Mouse (Mus musculus): ENCODE data around the gene Wnt2. TPM values are rescaled to one million over a fixed set of nuclear protein-coding genes. Genes with fewer than 3 reads are reported as not detected.

Gene Wnt2
- polyA plus RNA-seq, 1 experiment from 2014 or later: 3.6 TPM

- H3K4me2 ChIP-seq: no peak overlapping the region
- ATAC-seq (ENCODE audit: insufficient number of reproducible peaks, insufficient read depth, low FRiP score, low TSS enrichment, low read depth): no peak
- no peaks in the 10 kb centered on the region for H3K4me1 ChIP-seq
- H3K36me3 ChIP-seq: no peaks in the 10 kb centered on the region
- no peaks in the 10 kb centered on the region for H3K9me3 ChIP-seq
- 83% methylated on average over 8 of the region's 8 CpGs for WGBS
- no peak overlapping the region for H3K4me3 ChIP-seq
- no peak overlapping the region for H3K9ac ChIP-seq
- no peak overlapping the region for H3K27ac ChIP-seq
- H3K27me3 ChIP-seq: peaks cover 13% of the 10 kb centered on the region
Measured at GRCm38 (mm10) chr6:18024133-18024794, 6.1 kb downstream of the Wnt2 start.

DNA sequence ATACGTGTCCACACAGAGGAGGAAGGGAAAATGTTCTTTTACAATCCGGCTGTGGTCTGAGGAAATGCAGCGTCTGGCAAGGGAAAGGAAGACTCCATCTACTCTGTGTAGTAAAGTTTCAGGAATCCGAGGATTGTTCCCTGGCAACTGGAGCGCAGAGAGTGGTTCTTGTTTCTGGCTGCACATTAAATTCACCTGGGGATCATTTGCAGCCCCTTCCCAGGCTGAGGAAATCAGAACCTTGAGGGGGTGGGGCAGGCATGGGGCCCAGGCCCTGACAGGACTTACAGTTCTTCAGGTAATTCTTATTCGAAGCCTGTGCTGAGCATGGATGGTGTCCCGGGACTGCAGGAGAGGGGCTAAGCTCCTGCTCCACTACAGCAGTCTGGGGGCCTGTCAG is 17.0 kb downstream of the Wnt2 start:
- WGBS: 23% methylated on average over 7 of the region's 7 CpGs
- Histone ChIP-seq H3K4me1 (peaks cover 12% of the 10 kb centered on the region), H3K9ac (0 out of 2 replicates have a peak overlapping the region, but pooled peaks have one; percentile 11), H3K4me3 (no peak overlapping the region), H3K27me3 (no peaks in the 10 kb centered on the region), H3K9me3 (no peaks in the 10 kb centered on the region), H3K27ac (peak overlapping the region; percentile 57; the same call in 1 of the 2 replicates), H3K36me3 (no peaks in the 10 kb centered on the region), H3K4me2 (peak overlapping the region; percentile 33)
- no peak for ATAC-seq (ENCODE audit: insufficient number of reproducible peaks, insufficient read depth, low FRiP score, low TSS enrichment, low read depth)

DNA sequence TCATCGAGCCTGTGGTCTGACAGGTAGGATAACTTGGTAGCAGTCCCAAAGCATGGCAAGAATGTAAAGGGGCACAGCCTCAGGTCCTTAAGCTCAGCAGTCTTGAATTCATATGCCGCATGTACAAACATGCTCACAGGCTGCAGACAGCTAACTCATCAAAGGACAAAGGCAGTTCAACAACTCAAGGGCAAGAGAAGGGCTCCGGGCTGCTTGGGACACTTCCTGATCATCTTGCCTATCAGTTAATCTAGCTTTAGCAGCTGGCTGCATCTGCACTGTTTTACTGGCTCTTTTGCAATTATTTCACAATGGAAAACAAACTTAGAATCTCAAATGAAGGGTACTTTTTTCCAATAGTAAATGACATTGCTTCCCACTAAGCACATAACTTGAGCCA is 23.0 kb downstream of the Wnt2 start:
- Histone ChIP-seq H3K27ac (no peak overlapping the region), H3K9ac (no peak overlapping the region), H3K4me1 (no peaks in the 10 kb centered on the region), H3K27me3 (no peaks in the 10 kb centered on the region), H3K4me2 (no peak overlapping the region), H3K9me3 (no peaks in the 10 kb centered on the region), H3K36me3 (no peaks in the 10 kb centered on the region), H3K4me3 (no peak overlapping the region)
- ATAC-seq (ENCODE audit: insufficient number of reproducible peaks, insufficient read depth, low FRiP score, low TSS enrichment, low read depth): no peak
- WGBS: 63% methylated on average over 3 of the region's 3 CpGs

- no peak overlapping the region for H3K9ac ChIP-seq
- H3K9me3 ChIP-seq: no peaks in the 10 kb centered on the region
- H3K4me2 ChIP-seq: no peak overlapping the region
- WGBS: 92% methylated on average over 6 of the region's 6 CpGs
- no peaks in the 10 kb centered on the region for H3K4me1 ChIP-seq
- no peaks in the 10 kb centered on the region for H3K27me3 ChIP-seq
- no peak for ATAC-seq (ENCODE audit: insufficient number of reproducible peaks, insufficient read depth, low FRiP score, low TSS enrichment, low read depth)
- H3K4me3 ChIP-seq: no peak overlapping the region
- H3K27ac ChIP-seq: no peak overlapping the region
- no peaks in the 10 kb centered on the region for H3K36me3 ChIP-seq
Measured at GRCm38 (mm10) chr6:18002065-18002464, 28.3 kb downstream of the Wnt2 start.

DNA sequence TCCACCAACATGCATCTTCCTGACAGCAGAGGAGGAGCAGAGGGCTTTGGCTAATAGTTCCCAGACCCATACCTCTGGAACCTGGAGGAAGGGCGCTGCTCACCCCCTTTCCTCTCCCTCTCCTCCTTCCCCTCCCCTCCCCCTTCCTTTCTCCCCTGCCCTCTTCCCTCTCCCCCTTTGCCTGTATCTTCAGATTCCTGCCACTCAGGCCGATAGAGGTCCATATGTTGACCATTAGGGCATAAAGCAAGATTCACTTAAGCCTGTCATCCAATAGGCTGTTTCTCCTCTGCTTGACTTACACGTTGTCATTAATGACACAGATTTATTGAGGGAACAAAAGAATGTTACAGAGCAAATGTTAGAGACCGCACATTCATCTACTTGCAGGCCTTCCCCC is 31.9 kb downstream of the Wnt2 start:
- Histone ChIP-seq H3K36me3 (no peaks in the 10 kb centered on the region), H3K9ac (no peak overlapping the region), H3K4me3 (no peak overlapping the region), H3K9me3 (no peaks in the 10 kb centered on the region), H3K27me3 (no peaks in the 10 kb centered on the region), H3K4me2 (no peak overlapping the region), H3K4me1 (no peaks in the 10 kb centered on the region), H3K27ac (no peak overlapping the region)
- ATAC-seq (ENCODE audit: insufficient number of reproducible peaks, insufficient read depth, low FRiP score, low TSS enrichment, low read depth): no peak
- 40% methylated on average over 4 of the region's 4 CpGs for WGBS

DNA sequence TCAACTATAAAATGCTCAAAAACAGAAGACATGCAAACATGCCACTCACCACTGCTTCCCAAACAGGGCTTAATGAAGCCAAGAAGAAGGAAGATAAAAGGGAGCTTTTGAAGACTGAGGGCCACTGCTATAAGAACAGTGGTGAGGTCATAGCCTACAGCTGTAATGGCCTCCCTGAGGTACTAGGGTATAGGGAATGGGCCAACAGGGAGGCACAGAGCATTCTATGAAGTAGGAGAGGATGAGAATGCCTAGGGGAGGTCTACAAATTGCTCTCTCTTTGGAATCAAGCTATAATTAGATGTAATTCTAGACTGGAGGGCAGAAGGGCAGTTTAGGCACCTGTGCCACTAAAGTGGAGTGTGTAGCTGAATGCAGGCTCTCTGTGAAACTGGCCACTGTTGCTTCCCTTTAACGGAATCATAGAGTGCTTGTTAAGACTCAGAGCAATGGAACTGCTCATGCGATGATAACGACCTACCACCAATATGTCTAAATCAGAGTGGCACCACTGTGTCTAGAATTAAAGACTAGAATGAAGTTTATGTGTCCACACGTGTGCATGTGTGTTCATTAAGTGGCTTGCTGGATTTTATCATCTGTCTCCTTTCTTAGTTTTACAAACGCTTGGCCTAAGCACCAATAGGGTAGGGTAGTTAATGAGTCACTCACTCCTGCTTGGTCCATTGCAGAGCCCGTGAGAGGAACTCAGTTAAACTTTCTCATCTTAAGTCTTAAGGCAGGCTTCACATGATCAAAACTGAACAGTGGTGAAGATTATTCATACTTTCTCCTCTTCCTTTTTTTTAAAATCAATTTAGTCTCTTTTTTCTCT is 35.2 kb downstream of the Wnt2 start:
- no peak for ATAC-seq (ENCODE audit: insufficient number of reproducible peaks, insufficient read depth, low FRiP score, low TSS enrichment, low read depth)
- H3K36me3 ChIP-seq: no peaks in the 10 kb centered on the region
- no peaks in the 10 kb centered on the region for H3K9me3 ChIP-seq
- no peak overlapping the region for H3K9ac ChIP-seq
- no peaks in the 10 kb centered on the region for H3K4me1 ChIP-seq
- H3K4me3 ChIP-seq: no peak overlapping the region
- no peaks in the 10 kb centered on the region for H3K27me3 ChIP-seq
- 72% methylated on average over 6 of the region's 6 CpGs for WGBS
- no peak overlapping the region for H3K4me2 ChIP-seq
- no peak overlapping the region for H3K27ac ChIP-seq

DNA sequence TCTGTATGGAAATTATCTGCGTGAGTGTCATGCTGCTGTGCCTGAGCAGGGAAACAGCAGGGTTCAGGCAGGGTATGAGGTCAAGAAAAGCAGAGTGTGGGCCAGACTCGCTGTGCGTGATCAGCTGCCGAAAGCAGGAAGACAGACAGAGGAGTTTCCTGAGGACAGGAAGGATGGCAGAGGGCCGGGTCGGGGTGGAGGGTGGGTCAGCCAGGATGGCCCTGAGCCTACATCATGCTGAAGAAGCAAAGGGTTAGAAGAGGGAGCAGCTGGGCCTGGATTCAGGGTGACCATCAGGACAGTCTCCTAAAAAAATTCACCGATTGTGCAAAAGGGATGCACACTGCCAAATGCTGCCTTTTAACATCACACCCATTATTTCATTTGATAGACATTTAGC is 38.8 kb downstream of the Wnt2 start:
- no peak overlapping the region for H3K4me3 ChIP-seq
- H3K4me1 ChIP-seq: no peaks in the 10 kb centered on the region
- no peak overlapping the region for H3K9ac ChIP-seq
- no peak overlapping the region for H3K27ac ChIP-seq
- H3K9me3 ChIP-seq: no peaks in the 10 kb centered on the region
- ATAC-seq (ENCODE audit: insufficient number of reproducible peaks, insufficient read depth, low FRiP score, low TSS enrichment, low read depth): no peak
- 68% methylated on average over 7 of the region's 7 CpGs for WGBS
- H3K4me2 ChIP-seq: no peak overlapping the region
- H3K27me3 ChIP-seq: no peaks in the 10 kb centered on the region
- H3K36me3 ChIP-seq: no peaks in the 10 kb centered on the region

DNA sequence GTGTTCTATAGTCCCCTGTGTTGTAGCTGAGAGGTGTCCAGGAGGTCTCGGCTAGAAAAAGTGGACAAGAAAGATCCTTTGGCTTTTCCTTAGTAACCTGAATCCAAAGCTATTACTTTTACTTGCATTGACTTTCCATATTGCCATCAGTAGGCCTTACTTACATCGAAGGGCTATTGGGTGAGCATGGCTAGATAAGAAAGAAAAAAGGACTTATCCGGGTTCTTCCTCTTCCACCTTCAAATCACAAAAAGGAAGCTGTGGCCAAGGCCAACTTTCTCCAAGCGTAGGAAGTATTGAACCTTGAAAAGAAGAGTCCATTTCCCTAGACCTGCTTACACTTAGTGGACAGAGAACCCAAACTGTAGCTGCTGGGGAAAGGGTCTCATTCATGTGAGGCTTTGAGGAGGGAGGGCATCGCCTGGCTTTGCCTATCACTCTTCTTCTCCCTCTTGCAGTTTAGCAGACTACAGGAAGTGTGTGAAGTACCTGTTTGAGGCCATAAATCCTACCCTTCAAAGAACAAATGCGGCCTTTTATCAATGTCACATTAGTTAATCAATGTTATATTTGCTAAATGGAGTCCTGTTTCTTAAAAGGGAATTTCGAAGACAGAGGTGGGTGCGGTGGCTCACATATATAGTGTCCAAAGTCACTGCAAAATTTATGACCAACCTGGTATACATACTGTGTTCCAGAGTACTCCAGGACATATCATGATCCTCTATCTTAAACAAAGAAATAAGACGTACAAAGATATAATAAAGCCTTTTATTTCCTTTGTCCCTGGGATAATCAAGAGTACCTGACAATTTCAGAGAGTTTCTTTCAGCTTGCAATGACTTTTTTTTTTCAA is 40.0 kb downstream of the Wnt2 start:
- H3K36me3 ChIP-seq: no peaks in the 10 kb centered on the region
- H3K4me1 ChIP-seq: no peaks in the 10 kb centered on the region
- H3K9me3 ChIP-seq: no peaks in the 10 kb centered on the region
- H3K9ac ChIP-seq: no peak overlapping the region
- H3K27me3 ChIP-seq: no peaks in the 10 kb centered on the region
- no peak overlapping the region for H3K27ac ChIP-seq
- no peak for ATAC-seq (ENCODE audit: insufficient number of reproducible peaks, insufficient read depth, low FRiP score, low TSS enrichment, low read depth)
- 93% methylated on average over 9 of the region's 9 CpGs for WGBS
- H3K4me3 ChIP-seq: no peak overlapping the region
- no peak overlapping the region for H3K4me2 ChIP-seq

- Histone ChIP-seq H3K4me1 (no peaks in the 10 kb centered on the region), H3K4me3 (no peak overlapping the region), H3K36me3 (no peaks in the 10 kb centered on the region), H3K27me3 (no peaks in the 10 kb centered on the region), H3K9ac (no peak overlapping the region), H3K27ac (no peak overlapping the region), H3K9me3 (no peaks in the 10 kb centered on the region), H3K4me2 (no peak overlapping the region)
- 27% methylated on average over 1 of the region's 1 CpGs for WGBS
- no peak for ATAC-seq (ENCODE audit: insufficient number of reproducible peaks, insufficient read depth, low FRiP score, low TSS enrichment, low read depth)
Measured at GRCm38 (mm10) chr6:17979361-17979760, 51.0 kb downstream of the Wnt2 start.

DNA sequence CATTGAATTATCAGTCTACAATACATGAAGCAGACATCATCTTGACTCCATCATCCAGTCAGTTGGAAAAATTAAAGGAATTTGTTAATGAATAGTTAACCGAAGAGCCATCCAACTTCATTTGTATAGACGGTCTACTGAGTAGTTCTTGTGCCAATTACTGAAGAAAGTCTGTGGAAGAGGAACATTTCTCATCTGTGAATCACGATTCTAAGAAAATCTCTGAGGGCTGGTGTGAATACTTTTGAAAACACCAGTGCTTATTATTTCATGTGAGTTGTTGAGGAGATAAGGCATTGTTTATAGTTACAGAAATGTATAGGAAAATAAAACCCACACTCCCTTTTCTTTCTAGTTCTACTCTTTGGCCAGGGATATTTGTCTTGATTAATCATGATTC is 51.5 kb downstream of the Wnt2 start:
- no peaks in the 10 kb centered on the region for H3K9me3 ChIP-seq
- no peaks in the 10 kb centered on the region for H3K27me3 ChIP-seq
- WGBS: 85% methylated on average over 3 of the region's 3 CpGs
- no peak overlapping the region for H3K27ac ChIP-seq
- no peak overlapping the region for H3K4me2 ChIP-seq
- H3K9ac ChIP-seq: no peak overlapping the region
- H3K36me3 ChIP-seq: no peaks in the 10 kb centered on the region
- ATAC-seq (ENCODE audit: insufficient number of reproducible peaks, insufficient read depth, low FRiP score, low TSS enrichment, low read depth): no peak
- H3K4me3 ChIP-seq: no peak overlapping the region
- H3K4me1 ChIP-seq: no peaks in the 10 kb centered on the region

GRCm38 (mm10) chr6:17978324-17978723 is 52.1 kb downstream of the Wnt2 start:
- H3K9ac ChIP-seq: no peak overlapping the region
- no peaks in the 10 kb centered on the region for H3K27me3 ChIP-seq
- 67% methylated on average over 5 of the region's 5 CpGs for WGBS
- ATAC-seq (ENCODE audit: insufficient number of reproducible peaks, insufficient read depth, low FRiP score, low TSS enrichment, low read depth): no peak
- H3K4me3 ChIP-seq: no peak overlapping the region
- no peak overlapping the region for H3K27ac ChIP-seq
- H3K9me3 ChIP-seq: no peaks in the 10 kb centered on the region
- H3K4me1 ChIP-seq: no peaks in the 10 kb centered on the region
- no peak overlapping the region for H3K4me2 ChIP-seq
- no peaks in the 10 kb centered on the region for H3K36me3 ChIP-seq

All from embryonic facial prominence, embryonic 13.5 days (tissue).